Mouse (Mus musculus) lung, adult 18-20 months (tissue): ENCODE data around the gene Gm9837.

Experiments used
- DNase-seq, 2 experiments: peaks; one replicate each; pipeline ENCODE4 v3.0.0; 2022; ENCODE audit warnings: mixed read lengths in 2 of 2

Gene Gm9837

DNA sequence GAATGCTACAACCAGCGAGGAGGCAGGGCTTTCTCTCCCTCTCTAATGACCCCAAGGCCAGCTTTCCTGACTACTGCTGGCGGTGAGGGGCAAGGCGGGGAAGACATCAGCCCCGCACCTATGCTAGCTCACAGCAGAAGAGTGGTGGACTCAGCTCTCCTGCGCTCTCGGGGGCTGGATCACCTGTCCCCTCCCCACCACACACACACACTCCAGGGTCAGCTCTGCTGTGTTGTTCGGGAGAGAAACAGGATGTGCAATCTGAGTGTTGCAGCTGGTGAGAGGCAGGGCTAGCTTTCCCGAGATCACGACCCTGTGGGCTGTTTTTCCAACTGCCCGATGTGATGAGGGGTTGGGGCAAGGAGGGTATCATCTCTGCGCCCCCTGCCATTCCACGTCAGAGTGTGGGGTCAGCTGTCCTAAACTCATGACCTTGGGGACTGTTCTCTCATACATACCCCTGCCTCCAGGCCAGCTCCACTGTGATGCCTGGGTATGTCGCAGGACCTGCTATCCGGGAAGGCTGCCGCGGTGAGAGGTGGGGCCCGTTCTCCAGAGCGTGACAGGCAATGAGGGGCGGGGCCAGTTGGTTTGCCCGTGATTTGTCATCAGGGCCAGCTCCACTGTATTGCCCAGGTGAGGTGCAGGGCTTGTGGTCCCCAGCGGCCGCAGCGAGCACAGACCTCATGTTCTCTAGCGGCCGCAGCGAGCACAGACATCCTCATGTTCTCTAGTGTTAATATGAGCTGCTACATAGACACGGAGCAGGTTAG lies 16.7 kb upstream of the Gm9837 start:
- peak; percentile 50 to 64 for DNase-seq

DNA sequence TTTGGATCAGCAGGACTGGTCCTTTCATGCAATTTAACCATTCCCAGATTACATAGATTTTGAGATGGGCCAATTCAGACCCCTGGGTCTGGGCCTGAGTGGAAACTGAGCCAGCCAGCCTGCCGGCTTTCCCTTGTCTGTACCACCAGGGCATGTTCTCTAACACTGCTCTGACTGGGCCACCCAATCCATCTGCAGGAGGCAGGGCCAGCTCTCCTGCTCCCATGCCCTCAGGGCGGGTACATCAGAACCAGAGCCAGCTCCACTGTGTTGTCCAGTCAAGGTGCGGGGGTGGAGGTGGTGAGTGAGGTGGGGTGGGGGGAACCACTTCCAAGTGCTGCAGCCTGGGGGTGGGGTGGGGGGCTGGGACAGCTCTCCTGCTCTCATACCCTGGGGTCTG lies 16.1 kb upstream of the Gm9837 start:
- DNase-seq, result no peak

DNA sequence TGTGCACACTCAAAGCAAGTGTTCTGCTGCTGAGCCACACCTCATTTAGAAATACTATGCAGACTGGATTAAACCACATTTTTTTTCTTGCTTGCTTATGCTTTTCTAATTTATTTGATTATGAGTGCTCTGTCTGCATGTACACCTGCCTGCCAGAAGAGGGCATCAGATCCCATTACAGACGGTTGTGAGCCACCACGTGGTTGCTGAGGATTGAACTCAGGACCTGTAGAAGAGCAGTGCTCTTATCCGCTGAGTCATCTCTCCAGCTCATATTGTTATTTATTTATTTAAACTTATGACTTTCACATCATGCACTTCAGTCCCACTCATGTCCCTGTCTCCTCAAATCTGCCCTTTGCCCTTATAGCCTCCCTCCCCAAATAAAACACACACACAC lies 15.4 kb upstream of the Gm9837 start:
- DNase-seq, result no peak

DNA sequence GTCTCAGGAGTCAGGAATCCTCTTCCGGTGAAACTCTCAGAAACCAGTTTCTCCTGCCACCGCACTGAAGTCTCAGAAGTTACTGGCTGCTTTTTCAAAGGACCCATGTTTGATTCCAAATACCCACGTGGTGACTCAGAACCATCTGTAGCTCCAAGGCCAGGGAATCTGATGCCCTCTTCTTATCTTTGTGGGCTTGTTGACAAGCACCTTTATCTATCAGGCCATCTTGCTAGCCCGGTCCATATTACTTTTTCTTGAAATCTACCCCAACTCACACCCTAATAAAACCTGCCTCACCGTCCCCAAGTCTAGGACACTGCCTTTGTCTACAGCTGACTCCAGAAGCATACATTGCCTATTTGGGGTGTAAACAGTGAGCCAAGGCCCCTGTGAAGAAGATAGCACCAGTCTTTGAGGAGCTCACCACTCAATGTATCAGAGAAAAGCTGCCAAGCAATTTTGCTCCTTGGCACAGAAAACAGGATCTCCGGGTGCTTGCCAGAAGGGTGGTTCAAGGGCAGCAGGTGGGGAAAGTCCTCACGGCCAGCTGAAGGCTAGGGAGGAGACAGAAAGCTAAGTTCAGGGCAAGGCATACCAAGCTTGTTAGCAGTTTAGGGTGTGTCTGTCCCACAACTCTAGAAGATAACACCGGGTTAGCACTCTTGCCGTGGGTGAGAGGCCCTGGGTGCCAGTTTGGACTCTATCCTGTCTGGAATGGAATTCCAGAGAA lies 13.0 kb upstream of the Gm9837 start:
- DNase-seq, result peak in 1 of 2 experiments; percentile 33

DNA sequence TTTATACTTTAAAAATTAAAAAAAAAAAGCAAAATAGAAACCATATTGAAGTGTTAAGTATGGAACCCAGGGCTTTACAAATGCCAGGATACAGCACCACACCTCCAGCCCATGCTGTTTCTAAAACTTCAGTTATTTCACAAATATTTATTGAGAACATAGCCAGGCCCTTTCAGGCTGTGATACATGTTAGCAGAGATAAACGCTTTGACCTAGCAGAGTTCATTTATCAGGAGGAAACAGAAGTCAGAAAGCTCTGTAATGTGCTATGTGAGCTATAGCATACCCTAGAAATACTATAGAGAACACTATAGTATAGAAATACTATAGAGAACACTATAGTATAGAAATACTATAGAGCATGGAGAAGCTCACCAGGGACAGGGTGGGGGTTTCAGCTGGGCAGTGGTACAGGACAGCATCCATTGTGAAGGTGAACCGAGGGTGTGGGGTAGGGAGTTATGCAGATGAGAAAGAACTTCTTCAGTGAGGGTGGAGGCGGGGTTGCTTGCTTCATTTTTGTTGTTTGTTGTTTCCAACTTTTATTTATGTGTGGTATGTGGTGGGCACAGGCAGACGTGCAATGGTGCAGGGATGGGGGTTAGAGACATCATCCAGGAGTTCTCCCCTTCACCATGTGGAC lies 10.9 kb upstream of the Gm9837 start:
- DNase-seq, result no peak

DNA sequence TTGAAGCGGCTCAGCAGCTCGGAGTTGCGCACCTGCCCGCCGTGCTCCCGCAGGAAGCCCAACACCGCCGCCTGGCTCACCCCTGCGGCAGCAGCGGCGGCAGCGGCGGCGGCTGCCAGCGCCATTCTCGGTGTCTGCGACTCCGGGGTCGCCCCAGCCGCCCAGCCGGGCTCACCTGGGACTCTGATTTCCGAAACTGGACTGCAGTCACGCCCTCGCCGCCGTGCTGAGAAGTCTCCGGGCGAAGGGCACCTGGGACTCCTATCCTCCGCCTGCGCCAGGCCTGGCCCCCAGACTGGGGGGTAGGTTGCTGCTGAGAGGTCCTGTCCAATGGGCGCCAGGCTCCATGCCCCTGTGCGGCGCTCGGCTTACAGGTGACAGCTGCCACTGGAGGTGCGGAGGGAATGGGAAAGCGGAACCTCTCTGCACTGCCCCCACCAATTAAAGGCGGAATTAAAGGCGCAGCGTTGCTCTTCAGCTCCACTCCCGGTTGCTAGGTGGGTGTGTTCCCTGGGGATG lies 9.6 kb upstream of the Gm9837 start, which contains the start of the genes Gm9945 and Sowaha:
Gene Gm9945, plus strand, starts transcription at position 384 of the 519 bp plus-strand sequence.
Gene Sowaha, minus strand, starts transcription at position 492 of the 519 bp plus-strand sequence.
- DNase-seq, result peak; percentile 54 to 69

DNA sequence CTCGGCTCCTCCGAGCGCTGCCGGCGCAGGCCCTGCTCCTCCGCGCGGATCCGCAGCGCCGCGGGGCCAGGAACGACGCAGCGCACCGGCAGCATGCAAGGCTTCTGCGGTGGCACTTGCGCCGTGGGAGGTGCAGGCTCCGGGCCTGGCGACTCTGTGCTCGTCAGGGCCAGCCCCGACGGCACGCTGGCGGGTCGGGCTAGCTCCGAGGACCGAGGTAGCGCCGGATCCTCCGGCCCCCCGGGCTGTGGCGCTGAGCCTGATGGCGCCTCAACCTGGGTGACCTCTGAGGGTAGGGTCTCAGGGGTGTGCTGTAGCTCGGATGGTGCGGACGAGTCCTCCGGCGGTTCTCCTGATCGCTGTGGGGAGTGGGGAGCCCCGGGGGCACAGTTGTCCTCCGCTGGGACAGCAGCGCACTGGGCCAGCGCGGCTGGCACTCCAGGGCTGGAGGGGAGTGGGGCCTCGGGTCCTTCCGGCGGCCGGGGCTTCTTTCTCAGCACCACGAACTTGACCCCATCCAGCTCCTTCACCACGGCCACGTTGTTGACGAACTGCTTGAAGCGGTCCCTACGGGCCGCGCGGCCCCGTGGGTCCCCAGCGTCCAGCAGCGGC lies 9.0 kb upstream of the Gm9837 start:
- DNase-seq, result no peak

DNA sequence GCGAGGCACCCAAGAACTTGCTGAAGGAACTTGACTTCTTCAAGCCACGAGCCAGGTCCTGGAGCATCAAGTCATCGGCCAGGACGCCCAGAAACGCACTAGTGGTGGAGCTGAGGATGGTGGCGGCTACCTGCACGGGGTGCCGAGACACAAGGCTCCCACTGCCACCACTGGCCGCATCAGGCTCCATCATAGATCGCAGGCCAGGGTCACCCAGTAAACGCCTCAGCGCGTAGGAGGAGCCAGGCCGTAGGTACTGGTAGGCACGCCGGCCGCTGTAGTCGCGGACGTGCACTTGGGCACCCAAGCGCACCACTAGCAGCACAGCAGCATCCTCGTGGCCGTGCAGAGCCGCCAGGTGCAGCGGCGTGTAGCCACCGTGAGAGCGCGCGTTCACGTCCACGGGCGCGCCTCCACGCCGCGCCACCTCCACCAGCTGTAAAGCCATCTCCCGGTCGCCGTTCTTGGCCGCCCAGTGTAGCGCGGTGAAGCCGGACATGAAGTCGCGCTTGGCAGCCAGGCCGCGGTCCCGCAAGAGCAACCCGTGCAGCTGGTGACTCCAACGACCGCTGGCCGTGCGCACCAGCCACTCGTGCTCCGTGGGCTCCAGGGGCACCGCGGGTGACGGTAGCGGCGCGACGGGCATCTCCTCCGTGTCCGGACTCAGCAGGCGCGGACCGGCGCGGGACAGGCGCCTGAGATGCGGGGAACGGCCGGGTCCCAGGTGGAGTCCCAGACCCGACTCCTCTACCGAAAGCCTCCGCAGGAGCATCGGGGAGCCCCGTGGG lies 8.3 kb upstream of the Gm9837 start:
- no peak for DNase-seq

DNA sequence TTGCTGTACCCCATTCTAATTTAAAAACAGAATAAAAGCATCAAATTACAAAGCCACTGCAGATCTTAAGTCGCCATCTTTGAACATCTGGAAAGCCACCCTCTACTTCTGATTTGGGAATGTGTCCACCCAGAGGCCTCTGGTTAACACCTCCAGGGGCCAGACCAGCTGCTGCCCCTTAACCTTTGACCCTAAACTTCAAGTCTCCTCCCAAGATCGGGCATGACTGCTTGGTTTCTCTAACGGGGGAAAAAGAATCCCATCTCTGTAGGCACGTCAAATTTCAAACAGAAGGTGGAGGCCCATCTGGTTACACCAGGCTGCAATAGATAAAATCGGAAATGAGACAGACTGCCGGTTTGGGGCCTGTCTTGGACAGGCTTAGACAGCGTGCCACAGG lies 7.6 kb upstream of the Gm9837 start:
- no peak for DNase-seq

DNA sequence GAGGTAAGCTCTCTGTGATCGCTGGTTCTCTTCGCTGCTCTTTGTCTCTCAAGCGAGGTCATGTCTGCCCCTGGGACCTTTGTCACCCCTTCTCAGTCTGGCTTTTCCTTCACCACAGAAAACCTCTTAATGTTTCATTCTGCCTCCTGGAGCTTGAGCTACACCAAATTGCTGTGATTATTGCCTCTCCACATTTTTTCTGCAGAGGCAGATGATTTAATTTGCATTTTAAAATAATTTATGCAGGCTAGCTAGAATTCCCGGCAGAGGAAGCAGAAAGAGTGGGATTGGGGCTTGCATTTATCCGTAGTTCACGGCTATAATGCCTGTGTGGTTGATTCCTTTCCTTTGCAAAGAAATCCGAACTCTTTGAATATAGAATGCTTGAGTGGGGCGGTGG lies 5.3 kb upstream of the Gm9837 start:
- DNase-seq, result no peak

DNA sequence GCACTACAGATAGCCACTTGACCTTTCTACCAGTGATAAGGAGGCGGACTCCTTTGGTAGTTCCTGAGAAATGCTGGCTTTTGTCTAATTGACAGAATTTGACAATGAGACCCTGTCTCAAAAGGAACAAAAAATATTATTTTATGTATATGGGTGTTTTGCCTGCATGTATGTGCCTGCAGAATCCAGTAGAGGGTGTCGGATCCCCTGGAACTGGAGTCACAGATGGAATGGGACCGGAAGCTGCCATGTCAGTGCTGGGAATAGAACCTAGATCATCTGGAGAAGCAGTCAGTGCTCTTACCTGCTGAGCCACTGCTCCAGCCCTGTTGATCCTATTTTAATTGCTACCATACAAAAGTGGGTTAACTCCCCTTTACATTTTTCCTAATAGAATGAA lies 2.4 kb upstream of the Gm9837 start:
- DNase-seq, result no peak

DNA sequence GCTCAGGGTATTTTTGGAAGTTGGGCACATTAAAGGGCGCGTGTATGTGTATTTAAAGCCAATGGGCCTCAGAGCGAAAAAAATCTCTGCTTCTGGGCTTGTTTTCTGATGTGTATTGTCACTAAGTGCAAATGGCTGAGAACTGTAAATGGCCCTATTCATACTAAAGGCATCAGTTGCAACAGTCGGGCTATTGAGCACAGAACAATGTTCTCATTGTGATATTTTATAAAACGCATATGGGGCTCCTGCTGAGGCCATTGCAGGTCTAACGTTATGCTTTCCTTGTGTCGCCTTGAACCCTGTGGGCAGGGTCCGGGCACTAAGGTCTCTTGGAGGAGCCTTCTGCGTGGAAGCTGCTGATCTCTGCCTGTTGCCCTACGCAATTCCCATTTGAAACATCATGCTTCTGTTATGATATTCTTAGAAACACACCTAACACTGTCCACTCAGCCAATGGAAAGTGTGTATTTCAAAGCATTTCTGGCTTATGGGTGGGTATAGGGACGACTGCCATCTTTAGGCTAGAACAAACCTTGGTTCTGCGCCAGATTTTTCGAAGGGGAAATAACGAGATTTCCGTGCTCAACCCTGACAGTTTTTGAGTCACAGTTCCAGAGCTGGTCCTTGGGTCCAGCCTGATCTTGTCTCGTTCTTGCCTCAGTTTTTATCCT lies 848 bp downstream of the Gm9837 start:
- DNase-seq, result no peak

DNA sequence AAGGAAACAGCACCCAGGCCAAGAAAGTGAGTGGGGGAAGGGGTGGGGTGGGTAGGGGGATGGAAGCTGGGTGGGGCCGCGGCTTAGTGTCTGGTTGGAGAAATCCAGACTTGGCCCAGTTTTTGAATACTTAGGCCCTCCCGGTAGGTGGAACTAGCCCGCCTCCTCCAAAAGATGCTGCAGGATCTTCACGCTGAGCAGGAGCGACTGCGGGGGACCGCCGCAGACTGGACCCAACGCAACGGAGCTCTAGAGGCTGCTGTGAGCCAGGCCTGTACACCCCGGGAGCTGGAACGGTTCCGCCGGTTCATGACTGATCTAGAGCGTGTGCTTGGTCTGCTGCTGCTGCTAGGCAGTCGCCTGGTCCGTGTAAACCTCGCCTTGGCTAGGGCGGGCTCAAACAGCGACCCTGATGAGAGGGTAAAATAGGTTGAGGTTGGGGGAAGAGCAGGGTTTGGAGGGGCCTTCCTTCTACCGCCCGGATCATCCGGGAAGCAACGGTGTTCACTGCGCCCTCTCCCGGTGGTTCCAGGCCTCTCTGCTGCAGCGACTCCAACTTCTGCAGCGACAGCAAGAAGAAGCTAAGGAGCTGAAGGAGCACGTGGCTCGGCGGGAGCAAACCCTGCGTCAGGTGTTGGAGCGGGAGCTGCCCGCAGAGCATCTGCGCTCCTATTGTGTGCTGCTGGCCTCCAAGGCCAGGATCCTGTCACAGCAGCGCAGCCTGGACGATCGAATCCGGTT lies 3.9 kb downstream of the Gm9837 start:
- DNase-seq, result peak; percentile 68 to 73

DNA sequence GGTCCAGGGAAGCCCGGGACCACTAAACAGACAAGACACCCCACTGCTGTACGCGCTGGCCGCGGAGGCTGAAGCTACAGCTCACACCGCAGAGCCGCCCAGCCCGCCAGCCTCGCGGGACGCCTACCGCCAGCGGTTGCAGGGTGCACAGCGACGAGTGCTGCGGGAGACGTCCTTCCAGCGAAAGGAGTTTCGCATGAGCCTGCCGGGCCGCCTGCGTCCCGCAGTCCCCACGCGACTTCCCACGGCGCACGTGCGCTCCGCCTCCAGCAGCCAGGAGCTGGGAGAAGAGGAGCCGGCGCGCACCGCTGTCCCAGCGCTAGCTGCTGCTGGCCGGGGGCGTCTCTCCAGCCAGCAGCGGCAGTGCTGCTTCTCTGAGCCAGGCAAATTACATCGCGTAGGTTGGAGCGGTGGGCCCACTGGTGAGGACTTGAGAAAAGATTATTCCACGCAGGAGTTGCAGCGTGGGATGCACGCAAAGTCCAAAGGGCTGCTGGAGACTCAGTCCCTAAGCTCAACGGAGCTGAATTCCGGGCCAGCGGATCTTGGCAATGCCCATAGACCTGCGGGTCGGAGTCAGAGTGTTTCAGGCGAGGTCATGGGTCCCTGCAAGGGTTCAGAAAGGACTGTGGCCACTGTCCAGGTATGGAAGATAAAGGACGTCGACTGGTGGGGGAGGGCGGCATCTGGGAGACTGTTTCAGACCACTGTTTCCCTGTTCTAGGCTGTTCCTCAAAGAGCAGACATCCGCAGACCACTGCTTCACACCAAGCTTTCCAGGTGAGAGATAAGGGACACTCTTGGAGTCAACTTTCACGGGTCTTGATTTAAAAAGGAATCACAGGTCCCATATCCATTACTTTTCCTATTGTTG lies 6.5 kb downstream of the Gm9837 start:
- DNase-seq, result no peak

DNA sequence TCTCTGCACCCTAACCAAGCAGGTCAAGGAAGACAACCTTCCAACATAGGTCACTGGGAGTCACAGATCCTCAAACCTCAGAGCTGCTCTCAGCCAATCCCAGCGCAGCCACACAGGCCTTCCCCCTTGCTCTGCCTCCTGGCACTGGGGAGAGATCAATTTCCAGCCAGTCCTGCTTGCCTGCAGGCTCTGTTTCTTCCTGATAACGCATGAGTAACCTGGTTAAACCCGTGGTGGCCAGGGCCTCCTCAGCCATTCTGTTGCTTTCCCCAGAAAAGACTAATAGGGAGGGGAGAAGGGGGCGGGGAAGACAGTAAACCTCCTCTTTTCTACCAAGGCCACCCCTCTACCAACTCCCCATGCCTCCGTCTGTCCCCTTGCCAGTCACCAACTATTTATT lies 8.6 kb downstream of the Gm9837 start:
- peak in 1 of 2 experiments; percentile 13 for DNase-seq

DNA sequence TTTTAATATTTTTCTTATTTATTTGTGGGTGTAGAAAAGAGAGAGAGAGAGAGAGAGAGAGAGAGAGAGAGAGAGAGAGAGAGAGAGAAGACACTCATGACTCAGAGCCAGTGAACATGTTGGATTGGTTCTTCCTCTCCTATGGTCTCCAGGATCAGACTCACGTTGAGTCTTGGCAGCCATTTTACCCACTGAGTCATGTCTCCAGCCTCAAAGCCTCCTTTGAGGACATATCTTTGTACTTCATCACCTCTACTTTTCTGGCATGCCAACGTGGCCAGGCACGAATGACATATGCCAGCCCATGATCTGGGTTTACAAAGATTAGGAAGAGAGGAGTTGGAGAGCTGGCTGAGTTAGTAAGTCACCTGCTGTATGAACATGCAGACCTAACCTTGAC lies 10.1 kb downstream of the Gm9837 start:
- DNase-seq, result no peak

DNA sequence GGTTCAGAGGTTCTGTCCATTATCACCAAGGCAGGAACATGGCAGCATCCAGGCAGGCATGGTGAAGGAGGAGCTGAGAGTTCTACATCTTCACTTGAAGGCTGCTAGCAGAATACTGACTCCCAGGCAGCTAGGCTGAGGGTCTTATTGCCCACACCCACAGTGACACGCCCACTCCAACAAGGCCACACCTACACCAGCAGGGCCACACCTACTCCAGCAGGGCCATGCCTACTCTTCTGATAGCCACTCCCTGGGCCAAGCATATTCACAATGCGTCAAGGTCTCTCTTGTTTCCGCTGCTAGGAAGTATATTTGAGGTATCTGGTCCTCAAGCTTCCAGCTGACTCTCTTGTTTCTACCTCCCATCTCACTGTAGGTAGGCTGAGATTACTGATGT lies 11.3 kb downstream of the Gm9837 start:
- DNase-seq, result no peak

DNA sequence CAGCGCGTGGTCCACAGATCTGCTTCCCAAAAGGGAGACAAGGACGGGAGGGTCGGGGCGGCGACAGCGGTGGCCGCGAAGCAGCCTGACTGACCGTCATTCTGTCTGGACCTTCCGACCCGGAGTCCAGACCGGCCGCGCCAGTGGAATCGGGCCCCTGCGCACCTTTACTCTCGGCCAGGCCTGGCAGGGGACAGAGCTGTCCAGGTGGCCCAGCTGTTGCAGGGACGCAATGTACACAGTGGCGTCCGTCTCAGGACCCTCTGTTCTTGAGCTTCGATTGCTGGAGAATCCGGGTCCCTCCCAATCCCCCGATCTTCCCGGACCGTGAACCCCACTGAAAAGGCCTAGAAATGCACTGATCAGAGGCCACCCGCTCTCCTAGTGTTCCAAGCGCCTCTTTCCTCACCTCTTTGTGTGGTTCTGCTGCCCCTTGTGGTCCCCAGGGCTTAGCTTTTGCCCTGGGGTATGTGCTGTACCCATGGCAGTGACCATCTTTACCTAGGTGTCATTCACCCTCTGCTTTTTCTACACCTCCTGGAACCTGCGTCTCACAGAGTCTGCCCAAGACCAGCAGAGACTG lies 12.8 kb downstream of the Gm9837 start:
- DNase-seq, result no peak
